Mouse (Mus musculus) Patski (cell line): ENCODE data around the gene Kctd10. TPM values are rescaled to one million over a fixed set of nuclear protein-coding genes. Genes with fewer than 3 reads are reported as not detected.

Experiments
- ATAC-seq: fragments of 100-300 bp; one replicate; pipeline ENCODE4 v1.8.0; 2021
- CTCF ChIA-PET: fragments of 350-600 bp; sonication (Branson Sonifier 250); formaldehyde crosslinking; loops from one replicate; lab custom pipeline; 2022; ENCODE audit warnings: inconsistent platforms; lab: Charles Lee
- POLR2A ChIA-PET: fragments of 350-600 bp; sonication (Branson Sonifier 250); formaldehyde crosslinking; loops from one replicate; lab custom pipeline; 2022; ENCODE audit warnings: antibody characterized with exemption, inconsistent platforms; lab: Charles Lee
- DNase-seq: peaks from one replicate; pipeline ENCODE4 v3.0.0-alpha.2; 2011; ENCODE audit warnings: low read depth, low spot score
- H3K27me3 ChIP-seq: fragments of 371-371 bp; one replicate; pipeline ENCODE4 v1.5.1; 2021
- CTCF ChIP-seq: fragments of 100-300 bp; IDR thresholded peaks from one replicate; pipeline ENCODE4 v1.5.1; 2021
- in situ Hi-C: fragments of 300-500 bp; cut with MboI; formaldehyde crosslinking; loops from 3 replicates; pipeline ENCODE4 v1.11.1; 2018; ENCODE audit warnings: low pct_unique_long_range_greater_than_20kb, mixed read lengths
- polyA plus RNA-seq: library from polyadenylated mRNA; unstranded; gene quantifications from one replicate; pipeline ENCODE4 v1.2.3, GENCODE M21; 2021

Kctd10 gene
- polyA plus RNA-seq, 1 experiment from 2014 or later = 98.6 TPM

GRCm38 (mm10) chr5:114371731-114372473, 8.4 kb downstream of the Kctd10 start:
- no peak for DNase-seq
- no peak for ATAC-seq
- H3K27me3 ChIP-seq = no peaks in the 10 kb centered on the region
- CTCF ChIA-PET = interaction anchor here (1.2 to 1.5 kb wide), 2 partner anchors 10 to 11 kb away, joined by 3 to 5 read pairs; no protein-coding TSS in a partner anchor
- no peak for TF ChIP-seq CTCF
- POLR2A ChIA-PET = interaction anchor here (1.2 to 1.3 kb wide), 3 partner anchors 11 to 40 kb away, joined by 3 read pairs; no protein-coding TSS in a partner anchor
- in situ Hi-C loops = no loop called here

GRCm38 (mm10) chr5:114371331-114371730, 9.0 kb downstream of the Kctd10 start:
- POLR2A ChIA-PET = interaction anchor here (1.2 kb wide), 1 partner anchor 12 kb away, joined by 3 read pairs; no protein-coding TSS in a partner anchor
- no peak for ATAC-seq
- no peak for DNase-seq
- CTCF ChIA-PET = interaction anchor here (1.2 to 1.8 kb wide), 6 partner anchors 9 to 56 kb away, joined by 4 to 9 read pairs (median 5); partner anchors contain the start of genes Kctd10 and Ube3b
- in situ Hi-C loops = no loop called here
- H3K27me3 ChIP-seq = no peaks in the 10 kb centered on the region
- no peak for TF ChIP-seq CTCF

GRCm38 (mm10) chr5:114370371-114370776, 9.9 kb downstream of the Kctd10 start:
- DNase-seq = peak; percentile 97
- no peak for TF ChIP-seq CTCF
- ATAC-seq = peak; percentile 78
- in situ Hi-C loops = no loop called here
- ChIA-PET CTCF (interaction anchor here (0.8 to 1.8 kb wide), 13 partner anchors 8 to 62 kb away, joined by 3 to 9 read pairs (median 4); partner anchors contain the start of genes Kctd10 and Ube3b), POLR2A (interaction anchor here (1.2 to 1.6 kb wide), 2 partner anchors 9 to 11 kb away, joined by 5 to 7 read pairs; partner anchors contain the start of gene Kctd10)
- H3K27me3 ChIP-seq = no peaks in the 10 kb centered on the region

- CTCF ChIA-PET = interaction anchor here (0.8 to 1.8 kb wide), 13 partner anchors 9 to 61 kb away, joined by 3 to 9 read pairs (median 4); partner anchors contain the start of genes Kctd10 and Ube3b
- DNase-seq (no peak), ATAC-seq (no peak)
- in situ Hi-C loops = no loop called here
- POLR2A ChIA-PET = interaction anchor here (1.2 to 1.6 kb wide), 2 partner anchors 10 to 11 kb away, joined by 5 to 7 read pairs; partner anchors contain the start of gene Kctd10
- no peaks in the 10 kb centered on the region for H3K27me3 ChIP-seq
- TF ChIP-seq CTCF = no peak
Observed at GRCm38 (mm10) chr5:114369921-114370320, 10.4 kb downstream of the Kctd10 start.

GRCm38 (mm10) chr5:114368803-114369496, 11.4 kb downstream of the Kctd10 start:
- in situ Hi-C loops = no loop called here
- ChIA-PET CTCF (interaction anchor here (1.0 kb wide), 1 partner anchor 11 kb away, joined by 3 read pairs; no protein-coding TSS in a partner anchor), POLR2A (no interaction called here)
- no peaks in the 10 kb centered on the region for H3K27me3 ChIP-seq
- no peak for TF ChIP-seq CTCF
- ATAC-seq (no peak), DNase-seq (no peak)

- no peaks in the 10 kb centered on the region for H3K27me3 ChIP-seq
- in situ Hi-C loops = no loop called here
- POLR2A ChIA-PET = interaction anchor here (0.7 to 1.0 kb wide), 2 partner anchors 10 to 11 kb away, joined by 3 read pairs; no protein-coding TSS in a partner anchor
- CTCF ChIA-PET = interaction anchor here (1.0 kb wide), 1 partner anchor 10 kb away, joined by 3 read pairs; no protein-coding TSS in a partner anchor
- ATAC-seq = no peak
- DNase-seq = no peak
- no peak for TF ChIP-seq CTCF
Observed at GRCm38 (mm10) chr5:114368121-114368520, 12.2 kb downstream of the Kctd10 start.

- in situ Hi-C loops = no loop called here
- TF ChIP-seq CTCF = no peak
- H3K27me3 ChIP-seq = no peaks in the 10 kb centered on the region
- DNase-seq (no peak), ATAC-seq (no peak)
- CTCF ChIA-PET = interaction anchor here (1.2 kb wide), 1 partner anchor 8 kb away, joined by 3 read pairs; no protein-coding TSS in a partner anchor
- POLR2A ChIA-PET = no interaction called here
Observed at GRCm38 (mm10) chr5:114365043-114365752, 15.1 kb downstream of the Kctd10 start.

- DNase-seq (no peak), ATAC-seq (no peak)
- POLR2A ChIA-PET = no interaction called here
- in situ Hi-C loops = no loop called here
- no peaks in the 10 kb centered on the region for H3K27me3 ChIP-seq
- no peak for TF ChIP-seq CTCF
- CTCF ChIA-PET = interaction anchor here (1.7 kb wide), 1 partner anchor 9 kb away, joined by 4 read pairs; no protein-coding TSS in a partner anchor
Observed at GRCm38 (mm10) chr5:114360968-114361367, 19.3 kb downstream of the Kctd10 start.

GRCm38 (mm10) chr5:114359586-114359985, 20.7 kb downstream of the Kctd10 start:
- ATAC-seq (no peak), DNase-seq (no peak)
- TF ChIP-seq CTCF = no peak
- in situ Hi-C loops = loop anchor here (5.0 kb wide), 1 partner anchor 47 kb away; no protein-coding TSS in a partner anchor
- H3K27me3 ChIP-seq = no peaks in the 10 kb centered on the region
- ChIA-PET POLR2A (no interaction called here), CTCF (interaction anchor here (1.5 to 1.9 kb wide), 4 partner anchors 11 to 49 kb away, joined by 4 to 9 read pairs (median 6); no protein-coding TSS in a partner anchor)
